Mouse (Mus musculus) ES-E14 (cell line): ENCODE measurements around the gene Tlr5.

ENCODE experiments used
- CHD2 ChIP-seq: IDR thresholded peaks from 2 replicates; pipeline ENCODE4 v1.6.1; 2014; ENCODE audit warnings: mild to moderate bottlenecking, low read depth, low read length, inconsistent platforms
- MAFK ChIP-seq: IDR thresholded peaks from 2 replicates; pipeline ENCODE4 v1.6.1; 2014; ENCODE audit warnings: mild to moderate bottlenecking, low read depth, low read length, inconsistent platforms; ENCODE audit not compliant: insufficient read depth
- ZNF384 ChIP-seq: IDR thresholded peaks from 2 replicates; pipeline ENCODE4 v1.6.1; 2012; ENCODE audit warnings: low read depth, low read length, inconsistent platforms

- TF ChIP-seq MAFK: no peak
- TF ChIP-seq CHD2: no peak
- no peak for TF ChIP-seq ZNF384
Observed at GRCm38 (mm10) chr1:182988646-182989045, 34.1 kb downstream of the Tlr5 start.
